Mouse (Mus musculus) kidney, embryonic 16.5 days (tissue): Measurements from ENCODE around the gene Il6st. TPM values are rescaled to one million over a fixed set of nuclear protein-coding genes. Genes with fewer than 3 reads are reported as not detected.

Experiments
- ATAC-seq: fragments of 200-750 bp; cut with Nextera tagmentation; 2 replicates; pipeline ENCODE4 v1.8.0; 2017; ENCODE audit warnings: moderate TSS enrichment; ENCODE audit not compliant: low FRiP score, low TSS enrichment
- H3K27ac ChIP-seq: fragments of 300-500 bp; sonication (generic); 2 replicates; pipeline ENCODE4 v1.5.1; 2014; ENCODE audit warnings: low read length
- H3K27me3 ChIP-seq: fragments of 300-500 bp; sonication (generic); 2 replicates; pipeline ENCODE4 v1.6.1; 2014; ENCODE audit warnings: low read length, control low read depth, mixed read lengths; ENCODE audit not compliant: insufficient read depth
- H3K36me3 ChIP-seq: fragments of 300-500 bp; sonication (generic); 2 replicates; pipeline ENCODE4 v1.6.1; 2014; ENCODE audit warnings: low read length, control low read depth, mixed read lengths; ENCODE audit not compliant: insufficient read depth
- H3K4me1 ChIP-seq: fragments of 300-500 bp; sonication (generic); 2 replicates; pipeline ENCODE4 v1.6.1; 2014; ENCODE audit warnings: low read length, control low read depth, mixed read lengths; ENCODE audit not compliant: insufficient read depth
- H3K4me2 ChIP-seq: fragments of 300-500 bp; sonication (generic); replicated peaks from 2 replicates; pipeline ENCODE4 v1.6.1; 2014; ENCODE audit warnings: low read depth, low read length
- H3K4me3 ChIP-seq: fragments of 300-500 bp; sonication (generic); 2 replicates; pipeline ENCODE4 v1.5.1; 2014; ENCODE audit warnings: mild to moderate bottlenecking, low read length
- H3K9ac ChIP-seq: fragments of 300-500 bp; sonication (generic); replicated peaks from 2 replicates; pipeline ENCODE4 v1.6.1; 2014; ENCODE audit warnings: low read length
- H3K9me3 ChIP-seq: fragments of 300-500 bp; sonication (generic); 2 replicates; pipeline ENCODE4 v1.6.1; 2016; ENCODE audit warnings: low read length, control low read depth
- WGBS: fragments of 180-500 bp; shearing (Covaris S2); extraction: QIAGEN DNeasy Blood & Tissue Kit; methylation state at CpG from one replicate; pipeline ENCODE4 v1.1.7; 2014; 5-methylcytosine and 5-hydroxymethylcytosine counted together
- polyA plus RNA-seq: library from polyadenylated mRNA; unstranded; fragments of >200 nt; fragmentation: Nextera tagmentation; extraction: Ambion mirVana; gene quantifications from 2 replicates; pipeline ENCODE4 v1.2.1, GENCODE M21; 2015

The Il6st gene
- polyA plus RNA-seq, 1 experiment from 2014 or later = 40.3 TPM

GRCm38 (mm10) chr13:112536611-112537010, 72.7 kb downstream of the Il6st start:
- H3K27me3 ChIP-seq = no peaks in the 10 kb centered on the region
- no peak overlapping the region for H3K27ac ChIP-seq
- ATAC-seq = no peak
- H3K4me3 ChIP-seq = no peak overlapping the region
- H3K9ac ChIP-seq = no peak overlapping the region
- H3K36me3 ChIP-seq = no peaks in the 10 kb centered on the region
- peaks cover 4% of the 10 kb centered on the region; the same call in 1 of the 2 replicates for H3K4me1 ChIP-seq
- H3K9me3 ChIP-seq = no peaks in the 10 kb centered on the region
- WGBS = 24% methylated on average over 4 of the region's 4 CpGs
- H3K4me2 ChIP-seq = no peak overlapping the region

GRCm38 (mm10) chr13:112537065-112537464, 73.2 kb downstream of the Il6st start:
- H3K9me3 ChIP-seq = no peaks in the 10 kb centered on the region
- no peaks in the 10 kb centered on the region for H3K36me3 ChIP-seq
- no peaks in the 10 kb centered on the region for H3K27me3 ChIP-seq
- WGBS = 94% methylated on average over 7 of the region's 7 CpGs
- H3K4me2 ChIP-seq = no peak overlapping the region
- no peak overlapping the region for H3K4me3 ChIP-seq
- no peak for ATAC-seq
- H3K4me1 ChIP-seq = peaks cover 4% of the 10 kb centered on the region; the same call in 1 of the 2 replicates
- H3K27ac ChIP-seq = no peak overlapping the region
- H3K9ac ChIP-seq = no peak overlapping the region

- Histone ChIP-seq H3K27me3 (no peaks in the 10 kb centered on the region), H3K9ac (no peak overlapping the region), H3K4me1 (peaks cover 4% of the 10 kb centered on the region; the same call in 1 of the 2 replicates), H3K9me3 (no peaks in the 10 kb centered on the region), H3K4me3 (no peak overlapping the region), H3K36me3 (no peaks in the 10 kb centered on the region), H3K4me2 (no peak overlapping the region), H3K27ac (no peak overlapping the region)
- WGBS = 31% methylated on average over 3 of the region's 3 CpGs
- ATAC-seq = no peak
Observed at GRCm38 (mm10) chr13:112540616-112541015, 76.7 kb downstream of the Il6st start.

DNA sequence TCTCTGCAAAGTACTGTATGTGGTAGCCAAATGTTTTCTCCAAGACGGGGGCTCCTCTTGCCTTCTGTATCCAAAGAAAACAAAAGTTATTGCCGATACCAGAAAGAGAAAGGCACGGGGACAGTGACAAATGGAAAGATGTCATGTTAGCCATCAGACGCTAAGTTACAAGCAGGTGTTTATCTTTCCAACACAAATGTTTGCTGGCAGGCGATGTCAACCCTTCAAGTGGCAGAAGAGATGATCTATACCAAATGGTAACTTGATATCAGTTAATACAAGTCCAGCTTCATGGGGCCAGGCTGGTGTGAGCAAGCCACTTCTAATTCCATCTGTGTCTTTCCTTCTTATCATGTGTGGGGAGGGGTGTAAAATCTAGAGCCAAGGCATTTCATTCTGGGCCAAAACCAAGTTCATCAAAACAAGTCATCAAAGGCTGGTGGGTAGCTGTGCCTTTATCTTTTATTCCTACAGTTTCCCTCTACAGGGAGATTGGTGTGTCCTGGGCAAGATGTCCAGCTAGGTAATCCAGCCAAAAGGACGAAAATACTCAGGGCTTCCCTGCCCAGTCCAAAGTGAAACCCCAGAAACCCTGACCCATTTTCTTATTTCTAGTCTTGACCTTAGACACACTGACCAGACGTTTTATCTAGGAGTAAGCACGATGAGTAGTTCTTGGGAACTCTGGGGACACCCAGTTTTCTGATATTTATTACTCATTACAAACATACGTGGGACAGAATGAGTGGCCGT, 77.5 kb downstream of the Il6st start:
- 53% methylated on average over 10 of the region's 10 CpGs for WGBS
- no peak overlapping the region for H3K27ac ChIP-seq
- no peak overlapping the region for H3K9ac ChIP-seq
- H3K4me3 ChIP-seq = no peak overlapping the region
- no peak for ATAC-seq
- H3K36me3 ChIP-seq = no peaks in the 10 kb centered on the region
- peaks cover 4% of the 10 kb centered on the region; the same call in 1 of the 2 replicates for H3K4me1 ChIP-seq
- H3K27me3 ChIP-seq = no peaks in the 10 kb centered on the region
- no peak overlapping the region for H3K4me2 ChIP-seq
- no peaks in the 10 kb centered on the region for H3K9me3 ChIP-seq

DNA sequence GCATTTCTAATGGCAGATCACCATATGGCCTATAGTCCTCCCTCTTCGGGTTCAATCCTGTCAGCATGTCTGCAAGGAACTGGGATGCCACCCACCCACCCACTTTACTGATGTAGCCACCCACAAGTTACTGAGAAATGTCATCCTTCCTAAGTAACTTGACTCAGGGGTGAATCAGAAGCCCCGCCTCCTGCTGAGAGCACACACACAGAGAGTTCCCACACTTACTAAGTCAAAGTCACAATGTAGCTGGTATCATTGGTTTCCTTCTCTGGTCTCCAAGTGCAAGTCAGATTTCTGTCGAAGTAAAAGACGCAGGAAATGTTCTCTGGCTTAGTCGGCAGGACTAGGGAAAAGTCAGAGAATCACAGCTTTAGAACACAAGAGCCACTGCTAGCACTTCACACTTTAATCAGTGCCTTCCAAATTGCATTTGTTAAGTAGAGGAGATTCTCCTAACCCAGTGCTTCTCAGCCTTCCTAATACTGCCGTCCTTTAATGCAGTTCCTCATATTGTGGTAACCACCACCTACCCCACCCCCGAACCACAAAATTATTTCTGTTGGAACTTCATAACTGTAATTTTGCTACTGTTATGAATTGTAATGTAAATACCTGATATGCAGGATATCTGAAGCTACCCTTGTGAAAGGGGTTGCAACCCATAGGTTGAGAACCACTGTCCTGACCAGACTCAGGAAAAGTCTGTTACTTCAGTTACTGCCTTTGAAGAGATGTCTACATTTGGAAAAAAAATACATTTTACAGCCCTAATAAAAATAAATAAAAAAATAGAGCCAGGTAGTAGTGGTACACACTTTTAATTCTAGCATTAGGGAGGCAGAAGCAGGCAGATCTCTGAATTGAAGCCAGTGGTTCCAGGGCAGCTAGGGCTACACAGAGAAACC, 88.0 kb downstream of the Il6st start:
- H3K4me3 ChIP-seq = no peak overlapping the region
- H3K27me3 ChIP-seq = no peaks in the 10 kb centered on the region
- H3K4me1 ChIP-seq = no peaks in the 10 kb centered on the region
- no peaks in the 10 kb centered on the region for H3K36me3 ChIP-seq
- ATAC-seq = no peak
- no peaks in the 10 kb centered on the region for H3K9me3 ChIP-seq
- H3K27ac ChIP-seq = no peak overlapping the region
- no peak overlapping the region for H3K4me2 ChIP-seq
- WGBS = 84% methylated on average over 7 of the region's 7 CpGs
- no peak overlapping the region for H3K9ac ChIP-seq

DNA sequence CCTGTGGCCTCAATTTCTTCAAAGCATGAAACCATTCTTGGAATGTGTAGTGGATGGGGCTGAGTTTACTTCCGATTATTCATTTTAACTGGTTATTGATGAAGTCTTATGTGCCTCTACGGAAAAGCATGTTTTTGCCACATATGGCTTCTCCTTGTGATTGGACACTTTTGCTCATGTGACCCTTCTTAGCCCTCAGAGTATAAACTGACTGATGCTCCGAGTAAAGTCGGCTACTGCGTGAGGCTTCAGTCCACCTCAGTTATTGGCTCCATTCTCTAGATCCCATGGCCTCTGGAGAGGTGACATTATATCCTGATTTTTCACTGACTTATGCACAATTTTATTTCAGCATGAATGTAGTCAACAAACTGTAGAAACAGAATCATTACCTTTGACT, 89.4 kb downstream of the Il6st start:
- WGBS = 87% methylated on average over 5 of the region's 5 CpGs
- H3K36me3 ChIP-seq = no peaks in the 10 kb centered on the region

DNA sequence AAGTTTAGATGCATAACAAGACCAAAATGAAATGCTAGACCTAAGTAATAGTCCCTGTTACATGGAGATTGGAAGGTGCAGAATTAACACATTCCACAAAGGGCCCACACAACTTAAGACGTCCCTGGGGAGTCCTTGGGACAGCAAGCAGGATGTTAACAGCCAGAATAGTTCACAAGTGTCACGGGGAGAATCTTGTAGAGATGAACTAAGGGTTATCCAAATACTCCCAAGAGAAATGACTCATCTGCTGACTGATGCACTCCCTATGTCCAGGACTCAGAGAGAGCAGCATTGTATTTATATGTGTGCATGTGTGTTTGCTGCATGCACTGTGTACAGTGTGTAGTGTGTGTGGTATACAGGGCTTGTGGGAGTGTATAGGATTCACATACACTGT, 92.6 kb downstream of the Il6st start:
- no peak for ATAC-seq
- no peak overlapping the region for H3K27ac ChIP-seq
- H3K4me2 ChIP-seq = no peak overlapping the region
- no peaks in the 10 kb centered on the region for H3K4me1 ChIP-seq
- WGBS = 10% methylated on average over 2 of the region's 2 CpGs
- H3K9me3 ChIP-seq = no peaks in the 10 kb centered on the region
- no peaks in the 10 kb centered on the region for H3K36me3 ChIP-seq
- no peak overlapping the region for H3K9ac ChIP-seq
- no peak overlapping the region for H3K4me3 ChIP-seq
- H3K27me3 ChIP-seq = no peaks in the 10 kb centered on the region

More for the DNA sequence above, 89.4 kb downstream of the Il6st start:
- Histone ChIP-seq H3K9me3 (no peaks in the 10 kb centered on the region), H3K27me3 (no peaks in the 10 kb centered on the region), H3K4me3 (no peak overlapping the region), H3K4me1 (no peaks in the 10 kb centered on the region), H3K4me2 (no peak overlapping the region), H3K9ac (no peak overlapping the region), H3K27ac (no peak overlapping the region)
- ATAC-seq = no peak

Other genes starting within 250 kb of the Il6st start
- gene Ankrd55, start 175.6 kb upstream of the Il6st start, polyA plus RNA-seq = 0.27 and 0.30 TPM in 2 replicates
- gene Il31ra, start 130.3 kb downstream of the Il6st start, polyA plus RNA-seq = 0.09 and 0.10 TPM in 2 replicates
- gene Ddx4, start 188.4 kb downstream of the Il6st start, polyA plus RNA-seq = 0.49 and 0.71 TPM in 2 replicates
- 17.7 and 18.4 TPM in 2 replicates for gene Slc38a9, start 196.7 kb downstream of the Il6st start, polyA plus RNA-seq